Mouse (Mus musculus): ENCODE results near the gene Hint2. TPM values are rescaled to one million over a fixed set of nuclear protein-coding genes. Genes with fewer than 3 reads are reported as not detected.
A peak's percentile ranks its signal among the peaks of the same experiment; 100 is the strongest.

The Hint2 gene
- total RNA-seq, 2 experiments from 2014 or later: 32.7 to 36.7 TPM

GRCm38 (mm10) chr4:43666412-43666811 lies 10.1 kb upstream of the Hint2 start:
- intact Hi-C loops (cut with DNase I): loop anchor here (1.0 kb wide), 1 partner anchor 36 kb away; no protein-coding TSS in a partner anchor
- peak in 1 of 2 experiments; percentile 31 for DNase-seq (ENCODE audit: low spot score in 2 of 2)

- peak in 1 of 2 experiments; percentile 51 for DNase-seq (ENCODE audit: low spot score in 2 of 2)
- intact Hi-C loops (cut with DNase I): no loop called here
Observed at GRCm38 (mm10) chr4:43657146-43657545, 880 bp upstream of the Hint2 start.

- intact Hi-C loops (cut with DNase I): no loop called here
Observed at GRCm38 (mm10) chr4:43655656-43656338, 469 bp downstream of the Hint2 start.

GRCm38 (mm10) chr4:43653161-43654015 lies 2.9 kb downstream of the Hint2 start, which contains the start of gene Spag8:
Gene Spag8, minus strand, starts transcription at chr4:43653594.
- peak in 1 of 2 experiments; percentile 51 for DNase-seq (ENCODE audit: low spot score in 2 of 2)
- intact Hi-C loops (cut with DNase I): no loop called here

More at GRCm38 (mm10) chr4:43655656-43656338, 469 bp downstream of the Hint2 start:
- no peak for DNase-seq (ENCODE audit: low spot score in 2 of 2)

GRCm38 (mm10) chr4:43652726-43653125 lies 3.5 kb downstream of the Hint2 start:
- intact Hi-C loops (cut with DNase I): no loop called here
- DNase-seq (ENCODE audit: low spot score in 2 of 2): no peak

- intact Hi-C loops (cut with DNase I): no loop called here
- no peak for DNase-seq (ENCODE audit: low spot score in 2 of 2)
Observed at GRCm38 (mm10) chr4:43649783-43650182, 6.5 kb downstream of the Hint2 start.

- no peak for DNase-seq (ENCODE audit: low spot score in 2 of 2)
- intact Hi-C loops (cut with DNase I): no loop called here
Observed at GRCm38 (mm10) chr4:43640491-43640890, 15.8 kb downstream of the Hint2 start.

- intact Hi-C loops (cut with DNase I): no loop called here
- no peak for DNase-seq (ENCODE audit: low spot score in 2 of 2)
Observed at GRCm38 (mm10) chr4:43640076-43640475, 16.2 kb downstream of the Hint2 start.

GRCm38 (mm10) chr4:43636751-43637150 lies 19.5 kb downstream of the Hint2 start:
- DNase-seq (ENCODE audit: low spot score in 2 of 2): no peak
- intact Hi-C loops (cut with DNase I): no loop called here

GRCm38 (mm10) chr4:43634621-43635374 lies 21.5 kb downstream of the Hint2 start:
- DNase-seq (ENCODE audit: low spot score in 2 of 2): no peak
- intact Hi-C loops (cut with DNase I): no loop called here

GRCm38 (mm10) chr4:43633736-43634135 lies 22.5 kb downstream of the Hint2 start:
- intact Hi-C loops (cut with DNase I): no loop called here
- no peak for DNase-seq (ENCODE audit: low spot score in 2 of 2)

GRCm38 (mm10) chr4:43633296-43633695 lies 23.0 kb downstream of the Hint2 start:
- intact Hi-C loops (cut with DNase I): no loop called here
- peak in 1 of 2 experiments; percentile 1 for DNase-seq (ENCODE audit: low spot score in 2 of 2)

- intact Hi-C loops (cut with DNase I): no loop called here
- DNase-seq (ENCODE audit: low spot score in 2 of 2): no peak
Observed at GRCm38 (mm10) chr4:43631956-43632920, 24.0 kb downstream of the Hint2 start.

- peak in 1 of 2 experiments; percentile 40 for DNase-seq (ENCODE audit: low spot score in 2 of 2)
- intact Hi-C loops (cut with DNase I): no loop called here
Observed at GRCm38 (mm10) chr4:43631046-43631955, 25.0 kb downstream of the Hint2 start, which contains the start of gene Npr2. Gene Npr2, plus strand, starts transcription at chr4:43631935.

- no peak for DNase-seq (ENCODE audit: low spot score in 2 of 2)
- intact Hi-C loops (cut with DNase I): loop anchor here (1.0 kb wide), 2 partner anchors 36 to 82 kb away; no protein-coding TSS in a partner anchor
Observed at GRCm38 (mm10) chr4:43630671-43631045, 25.6 kb downstream of the Hint2 start.

GRCm38 (mm10) chr4:43630030-43630581 lies 26.2 kb downstream of the Hint2 start:
- intact Hi-C loops (cut with DNase I): loop anchor here (1.0 kb wide), 2 partner anchors 36 to 82 kb away; no protein-coding TSS in a partner anchor
- DNase-seq (ENCODE audit: low spot score in 2 of 2): peak; percentile 91 to 94
